Mouse (Mus musculus) heart, embryonic 11.5 days (tissue): ENCODE results near the gene Rab13. TPM values are rescaled to one million over a fixed set of nuclear protein-coding genes. Genes with fewer than 3 reads are reported as not detected.

ENCODE experiments used
- ATAC-seq: fragments of 200-750 bp; cut with Nextera tagmentation; replicated peaks from 2 replicates; pipeline ENCODE4 v1.8.0; 2017; ENCODE audit warnings: moderate library complexity; ENCODE audit not compliant: insufficient number of reproducible peaks, low FRiP score, low TSS enrichment
- H3K27ac ChIP-seq: fragments of 300-500 bp; sonication (generic); 2 replicates; pipeline ENCODE4 v1.5.1; 2014; ENCODE audit warnings: mild to moderate bottlenecking, low read depth, low read length
- H3K27me3 ChIP-seq: fragments of 300-500 bp; sonication (generic); 2 replicates; pipeline ENCODE4 v1.6.1; 2014; ENCODE audit warnings: mild to moderate bottlenecking, low read length, mixed read lengths; ENCODE audit not compliant: control insufficient read depth, insufficient read depth
- H3K36me3 ChIP-seq: fragments of 300-500 bp; sonication (generic); 2 replicates; pipeline ENCODE4 v1.6.1; 2014; ENCODE audit warnings: mild to moderate bottlenecking, low read length, moderate library complexity, mixed read lengths; ENCODE audit not compliant: control insufficient read depth, insufficient read depth
- H3K4me1 ChIP-seq: fragments of 300-500 bp; sonication (generic); 2 replicates; pipeline ENCODE4 v1.6.1; 2014; ENCODE audit warnings: low read length; ENCODE audit not compliant: control insufficient read depth, insufficient read depth
- H3K4me2 ChIP-seq: fragments of 300-500 bp; sonication (generic); 2 replicates; pipeline ENCODE4 v1.6.1; 2014; ENCODE audit warnings: mild to moderate bottlenecking, moderate library complexity
- H3K4me3 ChIP-seq: fragments of 300-500 bp; sonication (generic); 2 replicates; pipeline ENCODE4 v1.5.1; 2014; ENCODE audit warnings: low read depth, low read length
- H3K9ac ChIP-seq: fragments of 300-500 bp; sonication (generic); 2 replicates; pipeline ENCODE4 v1.6.1; 2014; ENCODE audit warnings: mild to moderate bottlenecking, low read depth, low read length, moderate library complexity
- H3K9me3 ChIP-seq: fragments of 300-500 bp; sonication (generic); replicated peaks from 2 replicates; pipeline ENCODE4 v1.6.1; 2016; ENCODE audit warnings: low read length; ENCODE audit not compliant: control insufficient read depth
- WGBS: fragments of 180-500 bp; shearing (Covaris S2); extraction: QIAGEN DNeasy Blood & Tissue Kit; methylation state at CpG from one replicate; pipeline ENCODE4 v1.1.7; 2014; ENCODE audit not compliant: insufficient replicate concordance; 5-methylcytosine and 5-hydroxymethylcytosine counted together
- polyA plus RNA-seq: library from polyadenylated mRNA; unstranded; fragments of >200 nt; fragmentation: Nextera tagmentation; extraction: Ambion mirVana; gene quantifications from 2 replicates; pipeline ENCODE4 v1.2.1, GENCODE M21; 2014

Rab13 gene
- 16.6 and 21.8 TPM in 2 replicates for polyA plus RNA-seq

GRCm38 (mm10) chr3:90213377-90213866, at the start of gene Rab13, which contains the start of gene Rps27:
Gene Rab13, plus strand, starts transcription at chr3:90213695.
Gene Rps27, minus strand, starts transcription at chr3:90213651.
- peak within 1 kb of the TSS; percentile 88 for H3K4me2 ChIP-seq
- H3K27ac ChIP-seq: peak within 1 kb of the TSS; percentile 93
- H3K4me1 ChIP-seq: peaks cover 12% of the 10 kb centered on the region
- peak; percentile 79 for ATAC-seq
- peaks cover 14% of the 10 kb centered on the region for H3K36me3 ChIP-seq
- H3K27me3 ChIP-seq: no peaks in the 10 kb centered on the region
- H3K9ac ChIP-seq: peak within 1 kb of the TSS; percentile 93
- under 1% methylated on average over 42 of the region's 42 CpGs for WGBS
- H3K9me3 ChIP-seq: no peaks in the 10 kb centered on the region
- H3K4me3 ChIP-seq: peak within 1 kb of the TSS; percentile 88

GRCm38 (mm10) chr3:90179566-90179965, 33.9 kb upstream of the Rab13 start:
- no peak overlapping the region for H3K9ac ChIP-seq
- 62% methylated on average over 3 of the region's 3 CpGs for WGBS
- H3K4me2 ChIP-seq: no peak overlapping the region
- H3K27ac ChIP-seq: no peak overlapping the region
- no peaks in the 10 kb centered on the region for H3K27me3 ChIP-seq
- H3K36me3 ChIP-seq: no peaks in the 10 kb centered on the region
- H3K4me1 ChIP-seq: no peaks in the 10 kb centered on the region
- ATAC-seq: no peak
- H3K4me3 ChIP-seq: no peak overlapping the region
- H3K9me3 ChIP-seq: no peaks in the 10 kb centered on the region

GRCm38 (mm10) chr3:90183581-90183980, 29.9 kb upstream of the Rab13 start:
- 67% methylated on average over 3 of the region's 3 CpGs for WGBS
- H3K27ac ChIP-seq: no peak overlapping the region

GRCm38 (mm10) chr3:90190859-90191510, 22.5 kb upstream of the Rab13 start:
- H3K4me1 ChIP-seq: no peaks in the 10 kb centered on the region; the same call in 1 of the 2 replicates
- no peak overlapping the region for H3K9ac ChIP-seq
- H3K9me3 ChIP-seq: no peaks in the 10 kb centered on the region
- no peak overlapping the region for H3K4me2 ChIP-seq
- H3K27ac ChIP-seq: no peak overlapping the region
- H3K36me3 ChIP-seq: no peaks in the 10 kb centered on the region
- WGBS: 74% methylated on average over 11 of the region's 11 CpGs
- no peaks in the 10 kb centered on the region for H3K27me3 ChIP-seq
- H3K4me3 ChIP-seq: no peak overlapping the region
- ATAC-seq: no peak

More at GRCm38 (mm10) chr3:90183581-90183980, 29.9 kb upstream of the Rab13 start:
- no peaks in the 10 kb centered on the region; the same call in 1 of the 2 replicates for H3K4me1 ChIP-seq
- H3K36me3 ChIP-seq: no peaks in the 10 kb centered on the region
- H3K4me3 ChIP-seq: no peak overlapping the region
- no peaks in the 10 kb centered on the region for H3K9me3 ChIP-seq
- no peaks in the 10 kb centered on the region for H3K27me3 ChIP-seq
- no peak overlapping the region for H3K9ac ChIP-seq
- no peak for ATAC-seq
- H3K4me2 ChIP-seq: no peak overlapping the region

- no peak for ATAC-seq
- H3K4me3 ChIP-seq: no peak overlapping the region
- H3K9ac ChIP-seq: no peak overlapping the region
- no peaks in the 10 kb centered on the region for H3K36me3 ChIP-seq
- 62% methylated on average over 4 of the region's 4 CpGs for WGBS
- no peak overlapping the region for H3K27ac ChIP-seq
- H3K4me1 ChIP-seq: no peaks in the 10 kb centered on the region
- no peaks in the 10 kb centered on the region for H3K9me3 ChIP-seq
- no peak overlapping the region for H3K4me2 ChIP-seq
- no peaks in the 10 kb centered on the region for H3K27me3 ChIP-seq
Observed at GRCm38 (mm10) chr3:90194759-90195158, 18.7 kb upstream of the Rab13 start.

- WGBS: 63% methylated on average over 1 of the region's 1 CpGs
- Histone ChIP-seq H3K27me3 (no peaks in the 10 kb centered on the region), H3K27ac (no peak overlapping the region), H3K9me3 (no peaks in the 10 kb centered on the region), H3K4me3 (no peak overlapping the region), H3K36me3 (no peaks in the 10 kb centered on the region), H3K4me1 (no peaks in the 10 kb centered on the region), H3K9ac (no peak overlapping the region), H3K4me2 (no peak overlapping the region)
- no peak for ATAC-seq
Observed at GRCm38 (mm10) chr3:90195644-90196043, 17.9 kb upstream of the Rab13 start.

GRCm38 (mm10) chr3:90197548-90197947, 15.9 kb upstream of the Rab13 start:
- Histone ChIP-seq H3K27me3 (no peaks in the 10 kb centered on the region), H3K9ac (no peak overlapping the region), H3K27ac (no peak overlapping the region), H3K4me3 (no peak overlapping the region), H3K9me3 (no peaks in the 10 kb centered on the region), H3K4me1 (no peaks in the 10 kb centered on the region), H3K36me3 (no peaks in the 10 kb centered on the region), H3K4me2 (no peak overlapping the region)
- ATAC-seq: no peak
- WGBS: 63% methylated on average over 1 of the region's 1 CpGs

GRCm38 (mm10) chr3:90202884-90203283, 10.6 kb upstream of the Rab13 start:
- no peak for ATAC-seq
- Histone ChIP-seq H3K4me3 (no peak overlapping the region), H3K9ac (no peak overlapping the region), H3K9me3 (no peaks in the 10 kb centered on the region), H3K4me2 (no peak overlapping the region), H3K27me3 (no peaks in the 10 kb centered on the region), H3K4me1 (no peaks in the 10 kb centered on the region), H3K36me3 (peaks cover under 1% of the 10 kb centered on the region; the same call in 1 of the 2 replicates), H3K27ac (no peak overlapping the region)
- 74% methylated on average over 1 of the region's 1 CpGs for WGBS

- no peak overlapping the region for H3K9ac ChIP-seq
- no peak overlapping the region for H3K27ac ChIP-seq
- peaks cover 6% of the 10 kb centered on the region; the same call in 1 of the 2 replicates for H3K36me3 ChIP-seq
- H3K27me3 ChIP-seq: no peaks in the 10 kb centered on the region
- no peak overlapping the region for H3K4me3 ChIP-seq
- WGBS: 41% methylated on average over 5 of the region's 5 CpGs
- H3K4me1 ChIP-seq: no peaks in the 10 kb centered on the region; the same call in 1 of the 2 replicates
- ATAC-seq: no peak
- no peaks in the 10 kb centered on the region for H3K9me3 ChIP-seq
- H3K4me2 ChIP-seq: no peak overlapping the region
Observed at GRCm38 (mm10) chr3:90203619-90204018, 9.9 kb upstream of the Rab13 start.
